Mouse (Mus musculus) adrenal gland, adult 8-10 months (tissue): ENCODE data around the gene Zfp811. TPM values are rescaled to one million over a fixed set of nuclear protein-coding genes. Genes with fewer than 3 reads are reported as not detected.
"Not testable (repeated sequence)": the region's sequence is repeated elsewhere in the genome, so short reads cannot be mapped to it uniquely, and the experiment has no call there.

Experiments
- DNase-seq: peaks from one replicate; pipeline ENCODE4 v3.0.0; 2022
- total RNA-seq, 4 experiments: library from RNA; stranded (reverse); gene quantifications; 2 replicates each; pipeline ENCODE4 v1.2.4; 2022

The Zfp811 gene
- 1 to 10 TPM in 2 of 4 experiments, under 1 TPM in 2; 0.73 to 1.3 (median 1.00) TPM for total RNA-seq

- no peak for DNase-seq
Observed at GRCm38 (mm10) chr17:32809544-32810374, at the start of gene Zfp811. TSS of gene Zfp811 (minus strand) at chr17:32809931.

DNA sequence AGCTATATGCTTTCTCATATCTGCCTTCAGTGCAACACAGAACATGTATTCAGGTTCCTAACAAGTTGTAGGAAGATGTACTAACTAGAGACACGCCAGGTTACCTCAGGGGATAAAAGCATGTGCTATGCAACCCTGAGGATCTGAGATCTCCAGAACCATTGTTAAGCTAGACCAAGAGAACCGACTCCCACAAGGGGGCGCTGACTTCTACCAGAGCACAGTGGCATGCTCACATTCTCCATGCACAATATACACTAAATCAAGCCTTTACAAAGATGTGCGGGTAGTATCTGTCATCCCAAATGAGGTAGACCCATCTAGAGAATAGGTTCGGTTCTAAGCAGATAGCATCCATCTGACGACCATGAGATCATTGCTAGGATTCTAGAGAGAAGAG, 47.0 kb upstream of the Zfp811 start:
- not testable (repeated sequence) for DNase-seq

- DNase-seq = no peak
Observed at GRCm38 (mm10) chr17:32851581-32851980, 41.9 kb upstream of the Zfp811 start.

DNA sequence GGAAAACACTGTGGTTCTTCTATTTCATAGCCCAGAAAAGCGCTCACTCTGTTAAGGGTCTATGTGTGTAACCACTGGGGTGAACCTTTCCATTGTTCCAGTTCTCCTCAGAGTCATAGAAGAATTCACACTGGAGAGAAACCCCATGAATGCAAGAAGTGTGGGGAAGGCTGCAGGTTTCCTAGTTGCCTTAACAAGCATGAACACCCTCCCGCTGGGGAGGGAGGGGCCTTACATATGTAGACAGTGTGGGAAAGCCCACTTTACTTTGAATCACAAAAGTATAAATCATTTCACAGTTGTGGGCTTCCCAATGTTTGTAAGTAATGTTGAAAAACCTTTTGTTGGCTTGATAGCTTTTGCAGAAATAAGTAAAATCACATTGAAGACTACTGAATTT, 31.7 kb upstream of the Zfp811 start:
- no peak for DNase-seq

- peak; percentile 6 for DNase-seq
Observed at GRCm38 (mm10) chr17:32839083-32839802, 29.5 kb upstream of the Zfp811 start.

DNA sequence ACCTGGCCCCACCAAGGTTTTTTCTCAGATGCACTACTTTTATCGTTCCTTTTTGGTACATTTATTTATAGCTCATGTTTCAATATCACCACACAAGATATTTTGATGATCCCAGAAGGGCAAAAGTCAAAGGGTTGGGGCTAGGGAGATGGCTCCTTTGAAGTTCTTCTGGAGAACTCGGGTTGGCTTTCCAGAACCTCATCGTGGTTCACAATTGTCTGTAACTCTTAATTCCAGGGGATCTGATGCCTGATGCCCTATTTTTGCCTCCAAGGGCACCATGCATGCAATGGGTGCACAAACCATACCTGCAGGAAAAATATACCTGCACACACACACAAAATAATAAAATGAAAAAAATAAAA, 20.7 kb upstream of the Zfp811 start:
- DNase-seq = no peak

- DNase-seq = peak; percentile 74
Observed at GRCm38 (mm10) chr17:32829540-32830417, 20.0 kb upstream of the Zfp811 start, which contains the start of gene Zfp799. TSS of gene Zfp799 (minus strand) at chr17:32830261.

DNA sequence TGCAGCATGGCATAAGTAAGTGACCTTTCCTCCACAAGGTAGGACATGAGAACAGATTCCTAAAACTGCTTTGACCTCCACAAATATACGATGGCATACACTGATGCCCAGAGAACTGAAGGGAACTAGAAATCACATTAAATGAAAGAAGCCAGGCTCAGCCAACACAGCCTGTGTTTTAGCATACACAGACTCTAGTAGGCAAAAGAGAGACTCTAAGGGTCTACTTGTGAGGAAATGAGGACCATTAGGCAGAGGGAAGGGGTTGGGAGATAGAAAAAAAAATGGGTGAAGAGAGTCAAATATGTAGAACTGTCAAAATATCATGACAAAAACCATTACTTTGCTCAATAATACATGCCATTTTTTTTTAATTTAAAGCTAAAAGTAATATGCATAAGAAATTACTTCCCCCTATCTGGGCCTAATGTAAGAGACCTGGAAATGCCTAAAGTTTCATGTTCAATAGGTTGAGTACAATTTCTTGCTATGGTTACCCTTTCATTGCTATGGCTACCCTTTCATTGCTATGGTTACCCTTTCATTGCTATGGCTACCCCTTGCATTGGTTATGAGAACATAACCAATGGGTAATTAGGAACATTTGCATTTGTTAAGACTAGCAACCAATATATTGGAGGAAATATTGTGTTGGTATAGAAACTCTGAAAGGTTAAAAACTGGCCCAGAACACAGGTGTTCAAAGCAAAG, 6.5 kb upstream of the Zfp811 start:
- DNase-seq = no peak

DNA sequence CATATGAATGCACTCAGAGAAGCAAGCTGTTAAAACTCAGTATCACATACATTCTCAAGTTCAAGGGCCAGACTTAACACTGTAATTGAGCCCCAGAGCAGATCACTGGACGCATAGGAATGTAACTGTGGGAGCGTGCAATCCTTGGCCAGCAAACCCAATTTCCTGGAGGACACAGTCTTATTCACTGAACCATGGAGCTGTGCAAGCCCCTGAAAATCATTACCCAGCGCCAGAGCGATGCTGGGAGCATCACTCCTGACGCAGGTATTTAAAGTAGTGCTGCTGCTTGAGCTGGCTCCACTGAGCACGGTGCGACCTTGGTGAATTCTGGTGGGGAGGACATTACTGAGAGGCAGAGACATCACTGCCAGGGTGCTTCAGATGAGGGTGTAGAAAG, 4.4 kb upstream of the Zfp811 start:
- no peak for DNase-seq

DNA sequence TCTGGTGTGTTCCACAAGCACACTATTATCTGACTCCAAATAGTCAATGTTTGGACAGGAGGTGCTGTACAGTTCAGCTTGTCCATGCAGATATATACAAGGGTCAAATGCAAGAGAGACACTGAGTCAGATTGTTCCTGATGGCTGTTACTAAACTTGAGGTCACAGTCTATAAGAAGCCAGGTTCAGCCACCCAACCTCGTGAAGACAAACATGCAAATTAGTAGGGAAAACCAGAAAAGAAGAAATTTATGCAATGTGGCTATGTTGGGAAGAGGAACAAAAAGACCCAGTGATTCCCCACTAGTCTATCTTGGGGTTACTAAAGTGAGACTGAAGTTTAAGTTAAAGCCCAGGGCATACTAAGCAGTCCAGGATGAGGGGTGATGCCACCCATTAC, 917 bp upstream of the Zfp811 start:
- DNase-seq = no peak

DNA sequence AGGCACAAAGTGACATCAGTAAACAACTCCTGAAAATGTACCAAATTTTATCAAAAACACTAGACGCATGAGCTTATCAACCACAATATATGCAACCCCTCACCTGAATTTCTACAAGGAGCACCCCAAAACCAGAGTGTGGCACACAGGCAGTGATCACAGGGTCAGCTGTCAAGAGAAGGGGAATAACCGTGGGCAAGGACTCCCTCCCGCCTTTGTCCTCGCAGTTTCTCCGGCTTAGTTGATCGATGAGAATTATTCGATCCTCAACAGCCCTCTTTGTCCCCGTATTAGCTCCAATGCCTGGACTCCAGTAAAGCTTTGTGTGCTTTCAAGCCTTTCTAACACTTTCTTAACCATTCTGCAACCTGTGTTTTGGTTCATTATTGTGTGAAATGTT, 810 bp downstream of the Zfp811 start:
- no peak for DNase-seq

DNA sequence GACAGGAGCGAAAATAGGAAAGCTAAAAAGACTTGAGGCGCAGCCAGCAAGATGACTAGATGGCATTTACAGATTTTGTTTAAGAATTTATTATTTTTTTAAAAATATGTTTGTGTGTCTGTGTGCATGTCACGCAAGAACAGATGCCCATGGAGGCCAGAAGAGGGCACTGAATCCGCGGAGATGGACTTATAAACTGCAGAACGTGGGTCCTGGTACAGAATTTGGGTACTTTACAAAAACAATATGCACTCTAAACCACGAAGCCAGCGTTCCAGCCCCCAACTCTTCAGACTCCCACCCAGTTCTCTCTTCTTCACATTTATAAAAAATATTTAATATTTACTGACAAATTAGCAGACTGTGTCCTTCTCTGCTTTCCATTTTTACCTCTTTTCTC, 20.5 kb downstream of the Zfp811 start:
- no peak for DNase-seq

- no peak for DNase-seq
Observed at GRCm38 (mm10) chr17:32788576-32788975, 21.2 kb downstream of the Zfp811 start.

- DNase-seq = peak; percentile 88
Observed at GRCm38 (mm10) chr17:32788094-32788559, 21.6 kb downstream of the Zfp811 start, which contains the start of gene Zfp871. TSS of gene Zfp871 (minus strand) at chr17:32788287.

DNA sequence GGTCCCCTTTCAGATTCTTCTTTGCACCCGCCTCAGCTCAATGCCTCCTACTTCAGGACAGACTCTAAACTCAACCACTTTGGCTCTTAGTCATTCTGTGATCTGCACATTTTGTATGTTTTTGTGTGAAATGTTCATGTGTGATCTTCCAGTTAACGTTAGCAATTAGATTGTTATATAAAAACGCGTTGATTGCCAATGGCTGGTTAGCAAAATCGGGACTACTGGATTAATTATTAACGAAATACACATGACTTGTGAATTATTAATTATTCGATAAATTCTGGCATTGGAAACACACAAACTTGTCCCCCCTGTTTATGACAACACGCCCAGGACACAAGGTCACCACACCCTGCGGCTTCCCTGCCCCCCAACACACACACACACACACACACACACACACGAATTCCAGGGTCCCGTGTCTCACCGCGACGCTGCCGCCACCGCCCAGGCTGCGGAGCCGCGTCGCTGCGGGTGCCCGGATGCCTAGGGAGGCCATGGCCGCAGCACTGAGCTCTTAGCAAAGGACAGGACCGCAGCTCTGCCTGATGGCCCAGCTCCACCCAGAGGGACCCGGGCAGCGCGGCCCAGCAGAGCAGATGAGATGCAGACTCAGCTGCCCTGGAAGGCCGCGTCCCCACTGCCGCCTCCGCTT, 22.2 kb downstream of the Zfp811 start:
- no peak for DNase-seq

DNA sequence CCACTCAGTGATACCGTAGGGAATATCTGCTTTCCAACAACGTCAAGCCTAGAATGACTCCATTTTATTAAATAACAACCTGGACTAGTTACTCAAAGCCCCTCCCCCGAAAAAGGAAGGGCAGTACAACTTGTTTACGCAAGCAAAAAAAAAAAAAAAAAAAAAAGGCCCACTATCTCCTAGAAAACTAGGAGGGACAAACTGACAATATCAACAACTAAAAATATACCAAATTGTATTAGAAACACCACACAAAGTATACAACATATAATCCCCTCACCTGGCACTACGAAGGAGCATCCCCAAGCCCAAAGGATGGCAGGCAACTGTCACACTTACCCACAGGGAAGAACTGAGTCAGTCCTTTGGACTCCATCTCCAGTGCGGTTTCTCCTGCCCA, 22.8 kb downstream of the Zfp811 start:
- no peak for DNase-seq

DNA sequence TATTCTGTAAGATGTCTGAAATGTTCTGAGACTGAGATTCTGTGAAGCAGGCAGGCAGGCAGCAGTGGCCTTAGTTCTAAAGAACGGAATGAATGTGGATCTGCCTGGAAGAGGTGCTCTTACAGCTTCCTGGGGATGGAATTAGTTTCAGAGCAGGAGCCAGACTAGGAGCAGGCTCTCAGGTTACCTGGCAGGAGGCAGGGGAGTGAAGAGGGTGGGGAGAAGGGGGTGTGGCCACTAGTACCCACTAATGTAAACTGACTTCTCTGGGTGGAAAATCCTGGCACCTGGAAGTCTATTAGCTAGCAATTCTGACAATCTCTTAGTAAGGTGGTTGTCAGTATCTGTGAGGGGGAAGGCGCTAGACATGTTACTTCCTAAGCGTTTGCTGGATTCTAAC, 24.1 kb downstream of the Zfp811 start:
- no peak for DNase-seq

- no peak for DNase-seq
Observed at GRCm38 (mm10) chr17:32777564-32777963, 32.2 kb downstream of the Zfp811 start.

DNA sequence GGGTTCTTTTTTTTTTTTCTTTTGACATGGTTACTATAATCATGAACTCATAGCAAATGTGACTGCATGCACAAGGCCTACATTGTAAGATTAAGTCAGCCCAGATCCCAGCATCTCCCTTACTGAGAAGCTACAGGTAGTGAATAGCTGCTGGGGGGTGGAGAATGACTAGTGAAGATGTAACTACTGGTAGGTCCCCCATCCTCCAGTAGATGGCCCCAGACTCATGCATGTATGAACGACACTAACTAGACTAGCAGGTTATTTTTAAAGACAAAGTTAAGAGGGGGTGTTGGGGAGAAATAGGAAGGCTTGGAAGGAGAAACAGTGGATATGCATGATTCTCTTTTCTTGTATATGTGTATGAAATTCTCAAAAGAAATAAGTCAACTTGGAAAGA, 38.5 kb downstream of the Zfp811 start:
- DNase-seq = no peak

- no peak for DNase-seq
Observed at GRCm38 (mm10) chr17:32766422-32766821, 43.3 kb downstream of the Zfp811 start.

DNA sequence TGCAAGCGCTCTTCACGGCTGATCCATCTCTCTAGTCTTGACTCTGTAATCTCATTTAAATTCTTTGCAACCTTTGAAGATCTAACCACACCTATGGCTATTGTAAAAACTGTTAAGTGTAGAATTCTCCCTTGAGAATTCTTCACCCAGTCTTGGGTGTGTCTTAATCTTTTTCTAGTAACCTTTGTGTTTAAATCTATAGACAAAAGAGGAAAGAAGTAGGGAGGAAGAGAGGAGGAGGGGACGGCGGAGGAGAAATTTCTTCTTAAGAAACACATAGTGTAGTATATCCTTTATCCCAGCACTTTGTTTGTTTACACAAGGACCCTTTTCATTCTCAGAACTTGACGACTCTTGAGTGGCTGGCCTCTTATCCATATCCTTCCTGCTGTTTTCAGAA, 52.4 kb downstream of the Zfp811 start:
- DNase-seq = no peak
